Mouse (Mus musculus): ENCODE data around the gene Pafah1b1. TPM values are rescaled to one million over a fixed set of nuclear protein-coding genes. Genes with fewer than 3 reads are reported as not detected.

The Pafah1b1 gene
- polyA plus RNA-seq, 1 experiment = 122 TPM

DNA sequence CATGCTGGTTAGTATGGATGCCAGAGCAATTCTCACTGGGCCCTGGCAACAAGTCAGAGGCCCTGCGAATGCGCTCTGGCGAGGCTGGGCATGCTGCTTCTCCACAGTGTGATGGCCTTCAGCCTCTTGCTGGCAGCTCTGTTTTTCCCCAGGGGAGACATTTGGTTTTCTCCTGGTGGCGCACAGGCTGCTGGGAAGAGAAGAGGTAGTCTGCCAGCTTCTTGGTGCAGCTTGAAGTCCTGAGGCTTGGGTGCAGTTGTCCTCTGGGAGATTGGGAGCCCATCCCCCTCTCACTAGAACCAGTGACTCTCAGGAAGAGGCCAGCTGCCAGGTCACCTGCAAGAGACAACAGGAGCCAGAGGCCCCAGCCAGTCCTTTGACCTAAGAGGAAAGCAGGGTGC, 71.7 kb downstream of the Pafah1b1 start:
- TF ChIP-seq POLR2A (IDR thresholded peaks at IDR 0.05; ENCODE audit: low read depth, low read length) = no peak
- no peak for TF ChIP-seq CTCF (IDR thresholded peaks at IDR 0.05; ENCODE audit: borderline replicate concordance, insufficient read depth, low read length)
- H3K27ac ChIP-seq (ENCODE audit: insufficient read depth, low read length) = no peak overlapping the region
- H3K4me3 ChIP-seq (ENCODE audit: insufficient read depth, low read length) = no peak overlapping the region
- H3K4me1 ChIP-seq (ENCODE audit: control insufficient read depth, insufficient read depth, low read length) = peaks cover 10% of the 10 kb centered on the region; the same call in 1 of the 2 replicates

DNA sequence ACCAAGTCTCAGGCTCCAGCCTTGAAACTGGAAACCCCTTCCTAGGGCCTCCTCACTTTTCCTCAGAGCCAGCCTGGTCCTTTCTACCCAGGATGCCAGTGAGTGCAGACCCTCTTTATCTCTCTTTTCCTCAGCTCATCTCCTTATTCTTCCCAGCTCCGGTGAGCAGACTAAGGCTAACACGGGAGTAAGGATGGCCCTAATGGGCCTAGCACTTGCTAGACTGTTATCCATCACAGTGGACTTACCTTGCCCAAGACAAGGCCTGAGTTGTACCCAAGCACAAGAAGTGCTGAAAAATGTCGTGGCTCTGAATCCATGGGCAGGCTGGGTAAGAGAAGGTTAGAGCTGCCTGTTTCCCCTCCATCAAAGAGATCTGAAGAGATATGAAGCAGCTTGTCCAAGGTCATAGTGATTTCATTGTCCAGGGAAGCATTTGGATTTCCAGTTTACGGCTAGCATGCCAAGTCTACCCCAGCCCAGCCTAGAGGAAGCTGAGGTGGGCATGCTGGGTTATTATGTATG, 73.8 kb downstream of the Pafah1b1 start:
- Histone ChIP-seq H3K4me1 (ENCODE audit: control insufficient read depth, insufficient read depth, low read length) (peaks cover 8% of the 10 kb centered on the region; the same call in 1 of the 2 replicates), H3K4me3 (ENCODE audit: insufficient read depth, low read length) (peak overlapping the region; percentile 87), H3K27ac (ENCODE audit: insufficient read depth, low read length) (no peak overlapping the region)
- TF ChIP-seq POLR2A (IDR thresholded peaks at IDR 0.05; ENCODE audit: low read depth, low read length) = no peak
- no peak for TF ChIP-seq CTCF (IDR thresholded peaks at IDR 0.05; ENCODE audit: borderline replicate concordance, insufficient read depth, low read length)

DNA sequence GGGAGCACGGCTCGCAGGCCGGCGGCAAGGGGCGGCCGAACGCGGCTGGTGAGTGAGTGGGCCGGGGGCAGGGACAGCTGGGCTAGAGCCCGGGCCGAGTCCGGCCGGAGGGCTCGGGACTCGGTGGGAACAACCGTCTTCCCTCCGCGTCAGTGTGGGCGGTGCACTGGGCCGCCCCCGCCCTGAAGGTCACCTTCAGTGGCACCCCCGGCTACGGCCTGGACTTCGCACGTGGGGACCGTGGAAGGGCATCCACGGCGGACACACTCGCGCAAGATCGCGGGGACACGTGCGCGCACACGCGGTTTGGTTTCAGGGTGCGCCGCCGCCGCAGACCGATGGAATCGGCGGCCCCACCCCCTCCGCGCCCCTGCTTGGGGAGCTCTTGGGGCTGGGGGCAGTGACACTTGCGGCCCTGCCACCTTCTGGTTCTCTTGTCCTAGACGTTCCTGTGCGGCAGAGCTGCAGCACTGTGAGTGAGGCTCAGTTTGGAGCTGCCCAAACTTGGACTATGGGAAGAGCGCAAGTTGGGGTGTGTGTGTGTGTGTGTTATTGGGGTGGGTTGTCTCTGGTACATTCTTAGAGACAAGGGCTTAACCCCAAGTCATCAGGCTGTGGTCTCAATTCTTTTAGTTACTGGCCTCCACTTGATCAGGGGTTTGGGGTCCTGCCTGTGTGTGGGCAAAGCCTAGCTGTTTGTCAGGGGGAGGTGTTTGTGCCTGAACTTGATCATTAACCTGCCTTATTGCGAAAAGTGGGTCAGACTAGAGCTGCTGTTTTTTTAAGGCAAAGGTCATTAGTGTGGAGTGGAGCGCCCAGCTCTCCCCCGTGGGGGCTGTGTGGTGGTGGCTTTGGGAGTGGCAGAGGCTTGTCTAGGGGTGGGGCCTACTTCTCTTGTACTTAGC, 74.6 kb downstream of the Pafah1b1 start:
- no peak for TF ChIP-seq POLR2A (IDR thresholded peaks at IDR 0.05; ENCODE audit: low read depth, low read length)
- no peak for TF ChIP-seq CTCF (IDR thresholded peaks at IDR 0.05; ENCODE audit: borderline replicate concordance, insufficient read depth, low read length)
- Histone ChIP-seq H3K4me3 (ENCODE audit: insufficient read depth, low read length) (peak overlapping the region; percentile 87), H3K4me1 (ENCODE audit: control insufficient read depth, insufficient read depth, low read length) (peaks cover 7% of the 10 kb centered on the region; the same call in 1 of the 2 replicates), H3K27ac (ENCODE audit: insufficient read depth, low read length) (no peak overlapping the region; the same call in 1 of the 2 replicates)

DNA sequence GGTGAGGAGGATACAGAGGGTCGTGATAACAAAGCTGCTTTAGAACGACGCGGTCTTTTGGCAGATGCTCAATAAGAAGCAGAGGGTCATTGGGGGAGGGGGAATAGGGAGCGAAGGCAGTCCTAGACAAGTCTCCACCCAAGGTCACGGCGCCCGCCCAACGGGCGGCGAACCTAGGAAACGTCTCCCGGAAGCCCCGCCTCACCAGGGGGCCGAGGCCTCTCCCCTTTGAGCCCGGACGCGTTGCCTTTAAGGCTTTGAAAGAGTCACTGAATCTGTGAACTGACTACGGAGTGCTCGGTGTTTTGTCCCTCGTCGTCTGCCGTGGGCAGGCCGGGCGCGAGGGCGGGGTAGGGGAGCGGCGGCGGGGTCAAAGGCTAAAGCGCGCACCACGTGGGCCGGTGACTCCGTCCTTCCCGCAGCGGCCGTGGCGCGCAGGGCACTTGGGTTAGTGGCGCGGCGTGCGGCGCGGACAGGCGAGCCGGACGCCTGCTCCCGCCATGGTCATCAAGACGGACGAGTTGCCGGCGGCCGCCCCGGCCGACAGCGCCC, 75.3 kb downstream of the Pafah1b1 start, which contains the start of gene Cluh:
TSS of gene Cluh (plus strand) at position 401 of the 552 bp plus-strand sequence.
- H3K27ac ChIP-seq (ENCODE audit: insufficient read depth, low read length) = peak within 1 kb of the TSS; percentile 49
- H3K4me3 ChIP-seq (ENCODE audit: insufficient read depth, low read length) = peak within 1 kb of the TSS; percentile 87
- TF ChIP-seq CTCF (IDR thresholded peaks at IDR 0.05; ENCODE audit: borderline replicate concordance, insufficient read depth, low read length) (no peak), POLR2A (IDR thresholded peaks at IDR 0.05; ENCODE audit: low read depth, low read length) (peak; percentile 64)
- peaks cover 7% of the 10 kb centered on the region; the same call in 1 of the 2 replicates for H3K4me1 ChIP-seq (ENCODE audit: control insufficient read depth, insufficient read depth, low read length)

DNA sequence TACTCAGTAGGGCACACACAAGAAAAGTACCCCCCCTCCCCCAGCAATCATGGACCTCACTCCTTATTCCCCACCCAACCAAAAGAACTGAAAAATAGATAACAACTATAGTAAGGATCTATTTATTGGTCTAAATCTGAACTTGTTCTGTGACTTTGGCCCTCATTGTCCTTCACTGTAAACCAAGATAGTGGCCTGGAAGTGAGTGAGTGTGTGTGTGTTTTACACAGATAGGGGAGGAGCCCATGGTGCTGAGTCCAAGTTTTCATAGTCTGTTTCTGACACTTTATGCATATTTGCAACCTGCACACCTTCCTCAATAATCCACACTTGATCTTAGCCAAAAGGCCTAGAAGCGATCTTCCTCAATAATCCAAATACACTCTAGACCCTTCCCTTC, 75.8 kb downstream of the Pafah1b1 start:
- H3K4me3 ChIP-seq (ENCODE audit: insufficient read depth, low read length) = peak overlapping the region; percentile 87
- H3K27ac ChIP-seq (ENCODE audit: insufficient read depth, low read length) = peak overlapping the region; percentile 49
- H3K4me1 ChIP-seq (ENCODE audit: control insufficient read depth, insufficient read depth, low read length) = peaks cover 7% of the 10 kb centered on the region; the same call in 1 of the 2 replicates
- TF ChIP-seq POLR2A (IDR thresholded peaks at IDR 0.05; ENCODE audit: low read depth, low read length) (no peak), CTCF (IDR thresholded peaks at IDR 0.05; ENCODE audit: borderline replicate concordance, insufficient read depth, low read length) (no peak)

DNA sequence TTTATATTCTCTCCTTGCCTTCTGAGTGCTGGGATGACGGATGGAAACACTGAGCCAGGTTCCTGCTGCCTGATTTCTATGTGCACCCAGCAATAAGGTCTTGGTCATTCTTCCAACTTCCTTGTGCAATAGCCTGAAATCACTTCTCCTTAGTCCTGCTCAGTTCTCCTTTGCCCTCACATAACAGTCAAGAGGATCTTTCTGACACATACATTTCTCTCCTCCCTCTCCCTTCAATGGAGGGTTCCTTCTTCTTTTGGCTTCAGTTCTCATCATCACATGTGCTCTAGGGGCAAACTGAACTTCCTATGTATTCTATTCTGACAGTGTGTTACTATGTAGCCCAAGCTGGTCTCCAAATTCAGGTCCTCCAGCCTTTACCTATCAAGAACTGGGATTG, 76.5 kb downstream of the Pafah1b1 start:
- TF ChIP-seq POLR2A (IDR thresholded peaks at IDR 0.05; ENCODE audit: low read depth, low read length) = no peak
- no peak for TF ChIP-seq CTCF (IDR thresholded peaks at IDR 0.05; ENCODE audit: borderline replicate concordance, insufficient read depth, low read length)
- Histone ChIP-seq H3K4me1 (ENCODE audit: control insufficient read depth, insufficient read depth, low read length) (peaks cover 7% of the 10 kb centered on the region; the same call in 1 of the 2 replicates), H3K4me3 (ENCODE audit: insufficient read depth, low read length) (no peak overlapping the region), H3K27ac (ENCODE audit: insufficient read depth, low read length) (no peak overlapping the region)

DNA sequence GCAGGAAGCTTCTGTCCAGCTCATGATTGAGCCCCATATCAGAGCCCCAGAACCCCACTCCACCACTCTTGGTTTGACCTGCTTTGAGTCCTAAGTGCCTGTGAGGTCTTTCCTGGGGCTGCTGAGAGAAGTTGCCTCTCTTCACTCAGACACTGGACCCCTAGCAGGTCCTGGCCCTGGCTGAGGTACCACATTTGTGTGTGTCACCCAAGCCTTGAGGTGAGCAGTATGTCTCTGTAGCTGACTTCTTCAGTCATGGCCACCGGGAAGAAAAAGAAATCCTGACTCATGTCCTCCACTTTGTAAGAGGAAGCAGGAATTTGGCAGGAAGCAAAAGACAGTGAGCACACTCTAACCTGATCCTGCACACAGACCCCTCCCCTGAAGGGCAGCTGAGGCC, 84.8 kb downstream of the Pafah1b1 start:
- H3K27ac ChIP-seq (ENCODE audit: insufficient read depth, low read length) = no peak overlapping the region
- 0 out of 2 replicates have a peak, but pooled peaks cover 3% of the 10 kb centered on the region for H3K4me1 ChIP-seq (ENCODE audit: control insufficient read depth, insufficient read depth, low read length)
- no peak overlapping the region for H3K4me3 ChIP-seq (ENCODE audit: insufficient read depth, low read length)
- no peak for TF ChIP-seq POLR2A (IDR thresholded peaks at IDR 0.05; ENCODE audit: low read depth, low read length)
- TF ChIP-seq CTCF (IDR thresholded peaks at IDR 0.05; ENCODE audit: borderline replicate concordance, insufficient read depth, low read length) = no peak

- TF ChIP-seq POLR2A (IDR thresholded peaks at IDR 0.05; ENCODE audit: low read depth, low read length) (no peak), CTCF (IDR thresholded peaks at IDR 0.05; ENCODE audit: borderline replicate concordance, insufficient read depth, low read length) (no peak)
- Histone ChIP-seq H3K4me1 (ENCODE audit: control insufficient read depth, insufficient read depth, low read length) (0 out of 2 replicates have a peak, but pooled peaks cover 3% of the 10 kb centered on the region), H3K27ac (ENCODE audit: insufficient read depth, low read length) (no peak overlapping the region), H3K4me3 (ENCODE audit: insufficient read depth, low read length) (peak overlapping the region; percentile 32)
These were observed 85.6 kb downstream of the Pafah1b1 start for GRCm38 (mm10) chr11:74638791-74639411.

Data from embryonic fibroblast, embryonic 13.5 days (primary cell).